Mouse (Mus musculus) left cerebral cortex, postnatal 4 days (tissue): ENCODE data around the gene Snrnp27. TPM values are rescaled to one million over a fixed set of nuclear protein-coding genes. Genes with fewer than 3 reads are reported as not detected.

Source experiments
- total RNA-seq, 2 experiments: library from RNA; stranded (reverse); gene quantifications; 2 replicates each; pipeline ENCODE4 v1.2.3; 2021

The Snrnp27 gene
- total RNA-seq, 2 experiments from 2014 or later: 53.6 to 57.9 TPM

Other genes with a start within 250 kb of the Snrnp27 start
- gene C87436, start 246.1 kb downstream of the Snrnp27 start, total RNA-seq: 10 to 100 TPM; 16.2 to 17.6 TPM
- 100 to 1,000 TPM; 206 to 208 TPM for gene Pcbp1, start 158.2 kb downstream of the Snrnp27 start, total RNA-seq
- gene Asprv1, start 56.4 kb downstream of the Snrnp27 start, total RNA-seq: 1 to 10 TPM; 1.1 to 1.7 TPM
- 10 to 100 TPM; 12.4 to 13.3 TPM for gene Mxd1, start 15.4 kb downstream of the Snrnp27 start, total RNA-seq
- 10 to 100 TPM; 36.3 to 39.7 TPM for gene Gmcl1, start 48.9 kb upstream of the Snrnp27 start, total RNA-seq
- 1 to 10 TPM; 3.1 to 4.5 TPM for gene Anxa4, start 109.1 kb upstream of the Snrnp27 start, total RNA-seq
- gene Aak1, start 165.0 kb upstream of the Snrnp27 start, total RNA-seq: 100 to 1,000 TPM; 165 to 166 TPM